Mouse (Mus musculus) hindbrain, embryonic 14.5 days (tissue): ENCODE measurements around the gene Lsamp. TPM values are rescaled to one million over a fixed set of nuclear protein-coding genes. Genes with fewer than 3 reads are reported as not detected.

Experiments used
- ATAC-seq: fragments of 200-750 bp; cut with Nextera tagmentation; 2 replicates; pipeline ENCODE4 v1.8.0; 2017; ENCODE audit warnings: moderate number of reproducible peaks, mild to moderate bottlenecking, moderate TSS enrichment, moderate library complexity; ENCODE audit not compliant: low FRiP score
- DNase-seq: peaks from one replicate; pipeline ENCODE4 v3.0.0-alpha.2; 2015; ENCODE audit warnings: low spot score
- H3K27ac ChIP-seq: fragments of 300-500 bp; sonication (generic); 2 replicates; pipeline ENCODE4 v1.5.1; 2014; ENCODE audit warnings: mild to moderate bottlenecking, moderate library complexity
- H3K27me3 ChIP-seq: fragments of 300-500 bp; sonication (generic); 2 replicates; pipeline ENCODE4 v1.6.1; 2014; ENCODE audit warnings: mild to moderate bottlenecking, low read length, mixed read lengths; ENCODE audit not compliant: control insufficient read depth, insufficient read depth
- H3K36me3 ChIP-seq: fragments of 300-500 bp; sonication (generic); replicated peaks from 2 replicates; pipeline ENCODE4 v1.6.1; 2014; ENCODE audit not compliant: control insufficient read depth, insufficient read depth
- H3K4me1 ChIP-seq: fragments of 300-500 bp; sonication (generic); replicated peaks from 2 replicates; pipeline ENCODE4 v1.6.1; 2014; ENCODE audit warnings: antibody characterized with exemption, low read length, mixed read lengths; ENCODE audit not compliant: control insufficient read depth, insufficient read depth
- H3K4me2 ChIP-seq: fragments of 300-500 bp; sonication (generic); replicated peaks from 2 replicates; pipeline ENCODE4 v1.6.1; 2014; ENCODE audit warnings: mild to moderate bottlenecking, moderate library complexity
- H3K4me3 ChIP-seq: fragments of 300-500 bp; sonication (generic); replicated peaks from 2 replicates; pipeline ENCODE4 v1.5.1; 2014; ENCODE audit warnings: mild to moderate bottlenecking, low read length
- H3K9ac ChIP-seq: fragments of 300-500 bp; sonication (generic); 2 replicates; pipeline ENCODE4 v1.6.1; 2014
- H3K9me3 ChIP-seq: fragments of 300-500 bp; sonication (generic); 2 replicates; pipeline ENCODE4 v1.6.1; 2016; ENCODE audit warnings: low read length; ENCODE audit not compliant: control insufficient read depth
- WGBS: fragments of 180-500 bp; shearing (Covaris S2); extraction: QIAGEN DNeasy Blood & Tissue Kit; methylation state at CpG from one replicate; pipeline ENCODE4 v1.1.7; 2014; 5-methylcytosine and 5-hydroxymethylcytosine counted together
- polyA plus RNA-seq: library from polyadenylated mRNA; unstranded; fragments of >200 nt; fragmentation: Nextera tagmentation; extraction: Ambion mirVana; gene quantifications from 2 replicates; pipeline ENCODE4 v1.2.1, GENCODE M21; 2014

Lsamp gene
- polyA plus RNA-seq, 1 experiment from 2014 or later: 88.1 TPM

DNA sequence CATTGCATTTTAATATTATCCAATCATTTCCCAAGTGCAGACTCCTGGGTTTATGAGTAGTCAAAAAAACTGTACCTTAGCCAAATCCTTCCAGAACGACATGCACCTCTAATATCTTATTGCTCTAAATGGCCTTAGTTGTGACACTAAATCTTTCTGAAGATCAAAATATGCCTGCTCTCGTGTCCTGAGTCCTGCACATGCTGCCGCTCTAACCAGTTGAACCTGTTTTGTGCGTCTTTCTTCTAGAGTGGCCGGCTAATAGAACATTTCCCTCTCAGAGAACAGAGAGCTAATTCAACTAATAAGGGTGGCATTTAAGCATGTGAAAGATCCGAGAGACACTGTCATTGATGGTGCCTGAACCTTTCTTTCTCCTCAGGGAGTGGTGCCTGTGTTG lies 452.3 kb downstream of the Lsamp start:
- H3K4me3 ChIP-seq: no peak overlapping the region
- ATAC-seq (no peak), DNase-seq (no peak)
- 0 out of 2 replicates have a peak, but pooled peaks cover 4% of the 10 kb centered on the region for H3K4me1 ChIP-seq
- H3K27me3 ChIP-seq: no peaks in the 10 kb centered on the region
- no peak overlapping the region for H3K27ac ChIP-seq
- H3K9ac ChIP-seq: no peak overlapping the region
- no peaks in the 10 kb centered on the region for H3K9me3 ChIP-seq
- no peak overlapping the region for H3K4me2 ChIP-seq
- 80% methylated on average over 6 of the region's 6 CpGs for WGBS
- H3K36me3 ChIP-seq: no peaks in the 10 kb centered on the region

DNA sequence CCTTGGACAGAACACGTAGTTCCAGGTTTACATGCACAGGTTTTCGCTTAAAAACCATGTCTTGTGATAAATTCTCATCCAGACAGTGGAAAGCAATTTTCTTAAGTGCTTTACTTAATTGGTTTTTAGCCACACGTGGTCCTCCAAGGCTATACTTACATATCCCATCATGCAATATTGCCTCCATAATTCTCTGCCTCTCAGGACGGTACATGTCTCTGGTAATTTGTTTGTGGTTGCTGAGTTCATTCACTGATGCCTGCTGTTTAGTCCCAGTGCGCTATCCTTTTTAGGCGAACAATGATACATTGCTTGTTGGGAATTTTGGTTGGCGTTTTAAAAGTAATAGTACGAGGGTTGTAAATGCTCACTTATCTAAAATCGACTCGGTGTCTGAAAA lies 453.7 kb downstream of the Lsamp start:
- no peaks in the 10 kb centered on the region for H3K9me3 ChIP-seq
- H3K36me3 ChIP-seq: no peaks in the 10 kb centered on the region
- 0 out of 2 replicates have a peak, but pooled peaks cover 4% of the 10 kb centered on the region for H3K4me1 ChIP-seq
- no peak overlapping the region for H3K4me3 ChIP-seq
- no peak overlapping the region for H3K27ac ChIP-seq
- H3K27me3 ChIP-seq: no peaks in the 10 kb centered on the region
- 79% methylated on average over 10 of the region's 10 CpGs for WGBS
- DNase-seq: no peak
- ATAC-seq: no peak
- peak overlapping the region; percentile 25 for H3K4me2 ChIP-seq
- no peak overlapping the region for H3K9ac ChIP-seq

DNA sequence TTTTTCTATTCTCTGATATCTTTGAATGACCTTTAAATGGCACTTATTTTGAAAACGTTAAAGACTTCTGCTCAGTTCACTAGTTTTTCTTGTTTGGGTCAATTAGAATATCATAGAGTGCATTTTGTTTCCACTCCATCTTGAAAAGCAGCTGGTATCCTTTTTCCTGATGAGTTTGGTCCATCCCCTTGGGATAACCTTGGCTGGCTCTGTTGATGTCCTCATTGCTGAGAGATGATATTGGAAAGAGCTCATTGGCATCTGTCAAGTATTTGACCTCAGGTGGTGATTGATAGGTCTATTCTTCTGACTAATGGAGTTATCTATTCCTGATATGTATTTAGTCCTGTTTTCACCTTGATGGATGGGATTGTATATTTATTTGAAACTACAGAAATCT lies 454.7 kb downstream of the Lsamp start:
- Histone ChIP-seq H3K4me1 (0 out of 2 replicates have a peak, but pooled peaks cover 4% of the 10 kb centered on the region), H3K36me3 (no peaks in the 10 kb centered on the region), H3K4me2 (no peak overlapping the region), H3K27me3 (no peaks in the 10 kb centered on the region), H3K9me3 (no peaks in the 10 kb centered on the region), H3K9ac (no peak overlapping the region), H3K27ac (no peak overlapping the region), H3K4me3 (no peak overlapping the region)
- WGBS: 63% methylated on average over 1 of the region's 1 CpGs
- no peak for ATAC-seq
- no peak for DNase-seq

DNA sequence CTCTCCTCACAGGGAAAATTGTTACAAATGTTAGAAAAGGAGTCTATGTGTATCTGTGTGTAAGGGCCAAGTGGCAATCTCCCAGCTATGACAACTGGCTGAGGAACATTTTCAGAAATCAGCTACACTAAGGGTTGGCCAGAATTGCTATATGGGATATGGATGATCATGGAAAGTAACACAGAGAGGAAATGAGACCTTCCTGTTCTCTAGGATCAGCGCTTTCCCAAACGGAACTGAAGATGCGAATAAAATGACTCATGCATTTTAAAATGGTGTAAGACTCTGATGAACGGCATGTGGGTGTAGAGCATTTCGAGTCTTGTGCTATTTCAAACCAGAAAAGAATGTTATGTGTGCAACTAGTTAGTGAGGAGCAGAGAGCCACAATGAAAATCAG lies 462.4 kb downstream of the Lsamp start:
- DNase-seq (no peak), ATAC-seq (no peak)
- no peaks in the 10 kb centered on the region for H3K27me3 ChIP-seq
- H3K4me3 ChIP-seq: no peak overlapping the region
- H3K27ac ChIP-seq: no peak overlapping the region
- H3K4me2 ChIP-seq: no peak overlapping the region
- H3K4me1 ChIP-seq: no peaks in the 10 kb centered on the region
- no peaks in the 10 kb centered on the region for H3K9me3 ChIP-seq
- 83% methylated on average over 5 of the region's 5 CpGs for WGBS
- H3K36me3 ChIP-seq: no peaks in the 10 kb centered on the region
- H3K9ac ChIP-seq: no peak overlapping the region

DNA sequence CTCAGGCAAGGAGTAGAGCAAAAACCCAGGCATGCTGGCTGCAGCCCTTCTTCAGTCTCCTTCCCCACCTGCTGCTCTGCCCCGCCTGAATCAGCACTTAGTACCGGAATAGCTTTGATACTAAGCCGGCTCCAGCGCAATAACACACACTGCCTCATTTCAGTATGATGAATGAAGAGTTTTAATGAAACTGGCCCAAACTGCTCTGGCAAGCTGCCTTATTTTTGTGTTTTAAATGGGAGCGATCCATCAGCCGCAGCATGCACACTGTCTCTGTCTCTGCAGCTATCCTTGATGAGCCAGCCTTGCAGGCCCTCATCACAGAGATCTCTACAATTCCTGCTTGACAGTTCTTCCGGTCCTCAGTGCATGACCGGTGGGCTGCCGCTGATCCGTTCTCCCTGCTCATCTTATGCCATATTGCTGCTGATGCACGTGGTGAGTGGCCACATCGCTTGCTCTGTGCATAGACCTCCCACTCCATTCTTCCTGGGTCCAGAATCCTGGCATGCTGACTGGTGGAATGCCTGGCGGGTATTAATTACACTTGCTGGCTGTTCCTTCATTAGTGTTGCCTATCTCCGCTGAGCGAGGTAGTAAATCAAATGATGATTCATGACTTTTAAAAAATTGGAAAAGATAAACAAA lies 479.4 kb downstream of the Lsamp start:
- DNase-seq (peak; percentile 63), ATAC-seq (peak; percentile 74)
- Histone ChIP-seq H3K4me3 (no peak overlapping the region), H3K9ac (no peak overlapping the region), H3K9me3 (no peaks in the 10 kb centered on the region), H3K27ac (peak overlapping the region; percentile 46), H3K4me1 (peaks cover 4% of the 10 kb centered on the region; the same call in 1 of the 2 replicates), H3K4me2 (peak overlapping the region; percentile 10; the same call in 1 of the 2 replicates), H3K36me3 (no peaks in the 10 kb centered on the region), H3K27me3 (no peaks in the 10 kb centered on the region)
- WGBS: 58% methylated on average over 15 of the region's 15 CpGs

DNA sequence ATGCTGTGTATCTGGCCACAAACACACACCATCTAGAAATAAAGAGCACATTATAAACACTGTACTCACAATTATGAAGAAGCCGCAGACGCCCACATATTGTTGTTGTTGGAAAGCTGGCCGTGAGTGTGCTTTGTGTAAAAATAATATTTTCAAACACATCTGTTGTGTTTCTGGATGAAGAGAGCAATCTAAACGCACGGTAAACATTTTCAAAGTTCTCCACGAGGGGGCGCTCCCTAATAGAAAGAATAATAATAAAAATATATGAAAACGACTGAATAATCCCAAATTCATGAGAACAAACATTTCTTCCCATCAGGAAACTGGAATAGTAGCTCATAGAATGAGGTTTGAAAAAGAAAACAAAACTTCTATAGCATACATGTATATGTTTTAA lies 482.4 kb downstream of the Lsamp start:
- Histone ChIP-seq H3K27me3 (no peaks in the 10 kb centered on the region), H3K36me3 (no peaks in the 10 kb centered on the region), H3K27ac (no peak overlapping the region), H3K9me3 (no peaks in the 10 kb centered on the region), H3K9ac (no peak overlapping the region), H3K4me3 (no peak overlapping the region), H3K4me1 (peaks cover 4% of the 10 kb centered on the region; the same call in 1 of the 2 replicates), H3K4me2 (no peak overlapping the region)
- peak; percentile 63 for DNase-seq
- 21% methylated on average over 8 of the region's 8 CpGs for WGBS
- ATAC-seq: no peak

DNA sequence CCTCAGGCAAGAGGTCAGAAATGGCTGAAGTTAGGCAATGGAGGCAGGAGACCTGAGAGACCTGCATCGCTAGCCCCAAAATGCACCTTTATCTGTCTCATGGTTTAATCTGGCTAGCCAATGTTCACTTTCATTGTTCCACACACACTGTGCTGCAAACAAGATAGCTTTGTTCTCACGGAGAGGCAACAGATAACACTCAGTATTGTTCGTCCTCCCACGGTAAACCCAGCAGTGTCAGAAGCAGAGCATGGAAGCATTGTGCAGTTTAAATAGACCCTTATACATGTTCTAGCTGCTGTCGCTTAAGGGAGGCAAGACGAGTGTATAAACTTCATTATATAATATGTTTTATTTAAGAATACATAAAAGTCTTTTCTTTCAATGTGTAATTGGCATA lies 486.8 kb downstream of the Lsamp start:
- DNase-seq (no peak), ATAC-seq (no peak)
- H3K4me1 ChIP-seq: no peaks in the 10 kb centered on the region
- no peaks in the 10 kb centered on the region for H3K9me3 ChIP-seq
- H3K9ac ChIP-seq: no peak overlapping the region
- no peak overlapping the region for H3K4me3 ChIP-seq
- 60% methylated on average over 6 of the region's 6 CpGs for WGBS
- H3K4me2 ChIP-seq: no peak overlapping the region
- H3K27ac ChIP-seq: no peak overlapping the region
- H3K36me3 ChIP-seq: no peaks in the 10 kb centered on the region
- H3K27me3 ChIP-seq: no peaks in the 10 kb centered on the region

DNA sequence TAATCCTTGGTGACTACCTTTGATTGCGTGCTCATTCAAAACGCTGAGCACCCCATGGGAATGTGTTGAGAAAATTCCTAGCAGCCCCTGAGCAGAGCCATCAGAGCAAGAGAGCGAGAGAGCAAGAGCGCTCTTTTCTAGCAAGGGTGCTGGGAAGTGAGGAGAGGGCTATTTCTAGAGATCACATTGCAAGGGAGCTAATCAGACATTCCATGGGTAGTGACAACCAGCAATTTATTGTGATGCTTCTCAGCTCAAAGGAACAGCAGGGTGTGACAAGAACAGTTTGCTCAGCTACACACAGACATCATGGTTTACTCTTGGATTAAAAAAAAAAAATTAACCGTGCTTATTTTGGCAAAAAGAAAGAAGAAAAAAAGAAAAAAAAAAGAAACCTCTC lies 487.8 kb downstream of the Lsamp start:
- no peak overlapping the region for H3K27ac ChIP-seq
- no peaks in the 10 kb centered on the region for H3K27me3 ChIP-seq
- no peak overlapping the region for H3K4me3 ChIP-seq
- H3K9me3 ChIP-seq: no peaks in the 10 kb centered on the region
- no peaks in the 10 kb centered on the region for H3K36me3 ChIP-seq
- no peak for DNase-seq
- no peak for ATAC-seq
- WGBS: 61% methylated on average over 5 of the region's 5 CpGs
- no peak overlapping the region for H3K9ac ChIP-seq
- no peaks in the 10 kb centered on the region for H3K4me1 ChIP-seq
- no peak overlapping the region for H3K4me2 ChIP-seq

DNA sequence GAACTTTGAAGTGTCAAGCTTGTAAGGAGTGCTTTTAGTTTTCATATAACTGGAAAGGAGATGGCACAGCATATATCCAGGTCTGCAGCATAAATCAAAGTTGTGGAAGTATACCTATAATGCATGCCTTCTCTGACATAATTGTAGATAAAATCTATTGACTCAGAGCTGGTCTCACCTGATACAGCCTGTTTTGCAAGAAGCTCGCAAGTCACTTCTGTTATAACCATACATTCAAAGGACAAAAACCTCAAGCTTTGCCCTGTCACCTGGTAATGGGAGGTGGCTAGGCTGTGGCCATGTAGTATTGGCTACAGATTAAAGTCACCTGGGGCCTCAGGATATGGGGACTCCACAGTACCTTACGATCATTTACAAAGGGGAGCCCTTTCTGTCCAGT lies 507.4 kb downstream of the Lsamp start:
- Histone ChIP-seq H3K4me1 (no peaks in the 10 kb centered on the region), H3K27ac (no peak overlapping the region), H3K9me3 (no peaks in the 10 kb centered on the region), H3K9ac (no peak overlapping the region), H3K4me3 (no peak overlapping the region), H3K4me2 (no peak overlapping the region), H3K36me3 (no peaks in the 10 kb centered on the region), H3K27me3 (no peaks in the 10 kb centered on the region)
- ATAC-seq (no peak), DNase-seq (no peak)
- WGBS: 93% methylated on average over 2 of the region's 2 CpGs
